ENCODE assay signal across 26 mouse cellular contexts in the genomic region with DNA sequence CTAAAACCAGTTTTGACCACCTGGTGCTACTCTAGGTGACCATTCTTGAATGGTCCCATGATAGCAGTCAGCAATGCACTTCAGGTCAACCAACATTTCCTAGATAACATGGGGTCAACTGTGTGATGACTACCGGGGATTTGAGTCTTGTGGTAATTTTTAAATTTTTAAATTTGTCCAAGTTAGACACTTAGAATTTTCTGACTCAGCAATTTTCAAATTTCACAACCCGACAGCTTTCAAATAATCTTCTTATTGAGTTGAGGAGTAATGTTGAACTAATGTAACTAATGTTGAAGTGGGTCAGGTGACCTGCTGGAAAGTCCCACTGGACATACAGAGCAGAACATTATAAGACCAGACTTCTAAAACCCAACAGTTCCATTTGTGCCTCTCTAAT.
"Had no signal": no experiment of that assay in that cellular context is flagged by ENCODE, and none has a peak within 500 bp of the region (broad histone marks: within the 10 kb centered on the region; RNA-seq: fewer than 3 reads in every experiment).

No protein-coding gene starts in this region.

- ATAC-seq: forebrain, embryonic 13.5 days; forebrain, embryonic 14.5 days; forebrain, embryonic 15.5 days; forebrain, embryonic 16.5 days; forebrain, postnatal 0 days had no signal

- H3K9me3 ChIP-seq: embryonic facial prominence, embryonic 10.5 days; embryonic facial prominence, embryonic 12.5 days; embryonic facial prominence, embryonic 13.5 days; embryonic facial prominence, embryonic 15.5 days; forebrain, embryonic 10.5 days; forebrain, embryonic 12.5 days; forebrain, embryonic 13.5 days; forebrain, embryonic 15.5 days had no signal

- H3K27me3 ChIP-seq: embryonic facial prominence, embryonic 12.5 days; embryonic facial prominence, embryonic 13.5 days; embryonic facial prominence, embryonic 15.5 days; forebrain, embryonic 12.5 days; forebrain, embryonic 13.5 days; forebrain, embryonic 15.5 days had no signal

- H3K36me3 ChIP-seq: embryonic facial prominence, embryonic 10.5 days; embryonic facial prominence, embryonic 12.5 days; embryonic facial prominence, embryonic 13.5 days; embryonic facial prominence, embryonic 15.5 days; forebrain, embryonic 10.5 days; forebrain, embryonic 12.5 days; forebrain, embryonic 15.5 days had no signal

- DNase-seq: cerebellum, adult 9-11 months; cerebellum, postnatal 10 days; cerebellum, postnatal 14 days; cerebellum, postnatal 25 days; cerebellum, postnatal 36 days; embryo, embryonic 11 days; forebrain, postnatal 0 days; gastrocnemius, adult 2 months; gastrocnemius, postnatal 10 days; gastrocnemius, postnatal 14 days; gastrocnemius, postnatal 25 days; gastrocnemius, postnatal 36 days; heart, adult 11 months; heart, adult 18-20 months; heart, adult 2 months had no signal

- H3K4me2 ChIP-seq: embryonic facial prominence, embryonic 12.5 days; embryonic facial prominence, embryonic 13.5 days; embryonic facial prominence, embryonic 15.5 days; forebrain, embryonic 12.5 days; forebrain, embryonic 13.5 days; forebrain, embryonic 15.5 days had no signal

- H3K9ac ChIP-seq: embryonic facial prominence, embryonic 12.5 days; embryonic facial prominence, embryonic 13.5 days; embryonic facial prominence, embryonic 15.5 days; forebrain, embryonic 12.5 days; forebrain, embryonic 13.5 days; forebrain, embryonic 15.5 days; forebrain, postnatal 0 days had no signal

- H3K4me3 ChIP-seq: embryonic facial prominence, embryonic 10.5 days; embryonic facial prominence, embryonic 12.5 days; embryonic facial prominence, embryonic 13.5 days; embryonic facial prominence, embryonic 15.5 days; erythroblast, embryonic 14.5 days; forebrain, embryonic 10.5 days; forebrain, embryonic 12.5 days; forebrain, embryonic 13.5 days; forebrain, embryonic 15.5 days; gastrocnemius, adult 2 months; heart, adult 2 months had no signal

- H3K27ac ChIP-seq: embryonic facial prominence, embryonic 10.5 days; embryonic facial prominence, embryonic 12.5 days; embryonic facial prominence, embryonic 13.5 days; embryonic facial prominence, embryonic 15.5 days; forebrain, embryonic 10.5 days; forebrain, embryonic 12.5 days; forebrain, embryonic 13.5 days; forebrain, embryonic 15.5 days; gastrocnemius, adult 2 months; heart, adult 2 months had no signal

- H3K4me1 ChIP-seq: embryonic facial prominence, embryonic 10.5 days; embryonic facial prominence, embryonic 12.5 days; embryonic facial prominence, embryonic 13.5 days; embryonic facial prominence, embryonic 15.5 days; forebrain, embryonic 10.5 days; forebrain, embryonic 12.5 days; forebrain, embryonic 13.5 days; forebrain, embryonic 15.5 days had no signal
